19 mouse cellular contexts compared by ENCODE assay signal in genomic region chr4:138780300-138780699, GRCm38 (mm10). TPM values are rescaled to one million over a fixed set of nuclear protein-coding genes. Genes with fewer than 3 reads are reported as not detected.
"Had no signal": no experiment of that assay in that cellular context is flagged by ENCODE, and none has a peak within 500 bp of the region (broad histone marks: within the 10 kb centered on the region; RNA-seq: fewer than 3 reads in every experiment).

No protein-coding gene starts in this region.

- DNase-seq: kidney, postnatal 25 days; layer of hippocampus, adult 9-11 months; liver, postnatal 0 days; lung, embryonic 14.5 days; thymus, adult 2 months; thymus, postnatal 14 days; thymus, postnatal 4 days had no signal

RNA-seq across cellular contexts. Expression of gene Pla2g2d, which starts 4.8 kb away (rescaled TPM):
- total RNA-seq: midbrain, postnatal 0 days had no signal
- polyA plus RNA-seq: kidney, embryonic 14.5 days; limb, embryonic 12.5 days; liver, embryonic 11.5 days; liver, embryonic 14.5 days; lung, postnatal 0 days had no signal

RNA-seq across cellular contexts. Expression of gene Pla2g2f, which starts 22.9 kb away (rescaled TPM):
- total RNA-seq: left cerebral cortex, postnatal 36 days had no signal
- polyA plus RNA-seq: kidney, embryonic 14.5 days; kidney, postnatal 0 days; liver, embryonic 11.5 days; liver, postnatal 0 days; lung, embryonic 14.5 days; lung, postnatal 0 days; midbrain, postnatal 0 days; neural tube, embryonic 14.5 days had no signal

RNA-seq across cellular contexts. Expression of gene Pla2g2c, which starts 55.7 kb away (rescaled TPM):
- total RNA-seq: layer of hippocampus, adult 2 months had no signal
- polyA plus RNA-seq: limb, embryonic 15.5 days; liver, postnatal 0 days; spleen, adult 2 months; thymus, adult 2 months had no signal
